Mouse (Mus musculus) splenic B cell, adult 2 months (primary cell): ENCODE data around the gene Prr18.

Source experiments
- DNase-seq: peaks from one replicate; pipeline ENCODE4 v3.0.0-alpha.2; 2011; ENCODE audit warnings: low read depth, low spot score
- H3K27me3 ChIP-seq: 2 replicates; pipeline ENCODE4 v1.6.1; 2012; ENCODE audit warnings: mild to moderate bottlenecking, low read length, moderate library complexity, mixed read lengths; ENCODE audit not compliant: control insufficient read depth, poor library complexity, insufficient read depth, severe bottlenecking
- H3K36me3 ChIP-seq: 2 replicates; pipeline ENCODE4 v1.6.1; 2012; ENCODE audit warnings: mild to moderate bottlenecking, low read length, moderate library complexity, mixed read lengths; ENCODE audit not compliant: control insufficient read depth, poor library complexity, insufficient read depth, severe bottlenecking

Prr18 gene

DNA sequence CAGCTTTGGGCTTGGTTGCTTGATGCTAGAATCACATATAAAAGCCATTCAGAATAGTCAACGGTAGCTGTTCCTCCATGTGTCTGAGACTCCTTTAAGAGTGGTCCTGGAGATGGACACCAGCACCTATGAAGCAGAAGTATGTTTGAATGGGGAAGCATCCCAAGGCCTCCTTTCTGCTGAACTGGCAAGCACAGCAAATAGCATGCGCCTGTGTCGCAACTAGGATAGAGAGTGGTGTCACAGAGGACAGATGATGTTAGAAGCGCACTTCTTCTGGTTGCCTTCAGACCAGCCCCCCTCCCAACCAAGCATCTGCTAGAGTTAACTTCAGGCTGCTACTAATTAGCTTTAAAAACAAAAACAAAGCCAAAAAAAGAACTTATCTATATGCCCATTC is 53.2 kb downstream of the Prr18 start:
- H3K36me3 ChIP-seq, result no peaks in the 10 kb centered on the region
- no peaks in the 10 kb centered on the region for H3K27me3 ChIP-seq
- DNase-seq, result no peak
